8 mouse cellular contexts compared by ENCODE assay signal in the genomic region with DNA sequence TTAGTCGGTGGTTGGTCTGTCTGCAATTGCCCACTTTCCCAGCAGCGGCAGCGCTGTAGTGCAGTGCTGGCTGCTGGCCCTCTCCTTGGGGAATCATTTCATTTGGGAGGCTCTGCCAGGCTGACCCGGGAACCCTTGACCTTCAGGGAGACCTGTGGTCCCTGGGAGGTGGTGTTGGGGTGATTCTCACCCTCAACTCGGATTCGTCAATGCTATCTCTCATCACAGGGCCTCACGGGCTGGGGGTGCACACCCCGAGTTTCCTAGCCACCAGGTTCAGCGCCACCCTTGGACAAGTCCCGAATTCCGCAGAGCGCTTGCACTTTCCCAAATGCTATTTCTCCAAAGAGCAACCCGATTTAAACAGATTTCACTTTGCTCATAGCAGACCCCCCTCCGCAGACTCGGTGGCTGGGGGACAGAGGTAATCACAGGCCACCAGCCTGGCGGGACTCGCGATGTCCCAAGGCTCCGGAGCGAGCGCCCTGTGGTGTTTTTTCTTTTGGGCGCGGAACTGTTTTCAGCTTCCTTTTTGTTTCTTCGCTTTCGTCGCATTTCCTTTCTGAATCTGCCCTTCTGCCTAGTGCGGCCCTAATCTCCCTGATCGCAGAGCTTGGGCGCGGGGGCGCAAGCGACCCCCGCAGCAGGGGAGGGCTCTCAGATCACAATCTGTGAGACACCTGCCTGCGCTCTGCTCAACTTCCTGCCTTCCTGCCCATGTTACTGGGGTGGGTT.
DNase-seq lines count a peak whose midpoint lies in the region; ATAC-seq lines count a peak whose summit lies in the region.

No protein-coding gene starts in this region.

- H3K9ac ChIP-seq in limb, embryonic 11.5 days (ENCODE audit: low read length), result peak overlapping the region; percentile 49; the same call in 1 of the 2 replicates

- 0 out of 2 replicates have a peak, but pooled peaks have one; percentile 34 for ATAC-seq in frontal cortex, adult (ENCODE audit: low TSS enrichment)
- ATAC-seq in limb, embryonic 11.5 days (ENCODE audit: insufficient number of reproducible peaks, low FRiP score, low TSS enrichment, low read depth), result no peak

- H3K27me3 ChIP-seq in limb, embryonic 11.5 days (ENCODE audit: control insufficient read depth, insufficient read depth, low read length), result no peaks in the 10 kb centered on the region

- H3K4me3 ChIP-seq in limb, embryonic 11.5 days (ENCODE audit: low read depth, low read length), result peak overlapping the region; percentile 39

- H3K4me2 ChIP-seq in limb, embryonic 11.5 days (ENCODE audit: low read depth, severe bottlenecking), result peak overlapping the region; percentile 77

- DNase-seq in frontal cortex, postnatal 36 days (ENCODE audit: low spot score in 2 of 2), result no peak
- peak; percentile 23 to 49 for DNase-seq in right cerebral cortex, adult 2 months (ENCODE audit: low spot score in 2 of 2)
- no peak for DNase-seq in right cerebral cortex, adult 18-20 months
- DNase-seq in forelimb bud, embryonic 11.5 days (ENCODE audit: low read depth, low spot score), result peak; percentile 31
- DNase-seq in limb, embryonic 11.5 days (ENCODE audit: low spot score), result peak; percentile 64
- peak; percentile 60 for DNase-seq in retina, embryonic 14.5 days (ENCODE audit: low spot score)
- DNase-seq in MN1 (ENCODE audit: low spot score), result no peak

- no peaks in the 10 kb centered on the region for H3K36me3 ChIP-seq in limb, embryonic 11.5 days (ENCODE audit: control insufficient read depth, insufficient read depth, low read length)

- WGBS in limb, embryonic 11.5 days, result under 1% methylated on average over 34 of the region's 34 CpGs

- 0 out of 2 replicates have a peak, but pooled peaks cover 3% of the 10 kb centered on the region for H3K4me1 ChIP-seq in limb, embryonic 11.5 days (ENCODE audit: control insufficient read depth, insufficient read depth, low read length)

- H3K27ac ChIP-seq in limb, embryonic 11.5 days (replicated peaks; ENCODE audit: low read depth, low read length), result no peak overlapping the region

- H3K9me3 ChIP-seq in limb, embryonic 11.5 days (ENCODE audit: control insufficient read depth, low read length), result no peaks in the 10 kb centered on the region

Comparison
In these comparisons a context has a peak if more than half of its experiments do, and no peak if none do; other contexts are left out.
1. DNase-seq: peak in right cerebral cortex, adult 2 months (2 of 2), forelimb bud, embryonic 11.5 days (single experiment), limb, embryonic 11.5 days (single experiment) and retina, embryonic 14.5 days (single experiment); none in frontal cortex, postnatal 36 days (0 of 2), right cerebral cortex, adult 18-20 months (single experiment) and MN1 (single experiment).